Mouse (Mus musculus) hindlimb bud, embryonic 11.5 days (tissue): ENCODE measurements around the gene Mrpl51.
A peak's percentile ranks its signal among the peaks of the same experiment; 100 is the strongest.

Experiments used
- DNase-seq: peaks from one replicate; pipeline ENCODE4 v3.0.0-alpha.2; 2012; ENCODE audit warnings: low read depth, low spot score; ENCODE audit errors: extremely low spot score

Mrpl51 gene

GRCm38 (mm10) chr6:125190816-125191215 is 785 bp upstream of the Mrpl51 start:
- peak; percentile 10 for DNase-seq

GRCm38 (mm10) chr6:125192016-125192714 is 564 bp downstream of the Mrpl51 start:
- DNase-seq, result peak; percentile 56

GRCm38 (mm10) chr6:125192841-125193240 is 1.2 kb downstream of the Mrpl51 start:
- no peak for DNase-seq

- DNase-seq, result no peak
These were observed 1.8 kb downstream of the Mrpl51 start for GRCm38 (mm10) chr6:125193390-125193789.

GRCm38 (mm10) chr6:125195541-125196075 is 4.0 kb downstream of the Mrpl51 start:
- DNase-seq, result no peak

- no peak for DNase-seq
These were observed 4.7 kb downstream of the Mrpl51 start for GRCm38 (mm10) chr6:125196301-125196700.

GRCm38 (mm10) chr6:125197166-125197565 is 5.6 kb downstream of the Mrpl51 start:
- DNase-seq, result no peak

- no peak for DNase-seq
These were observed 18.8 kb downstream of the Mrpl51 start for GRCm38 (mm10) chr6:125210436-125210835.

GRCm38 (mm10) chr6:125212621-125213020 is 21.0 kb downstream of the Mrpl51 start:
- no peak for DNase-seq

GRCm38 (mm10) chr6:125213129-125213528 is 21.5 kb downstream of the Mrpl51 start:
- no peak for DNase-seq

- no peak for DNase-seq
These were observed 22.1 kb downstream of the Mrpl51 start for GRCm38 (mm10) chr6:125213715-125214114.

GRCm38 (mm10) chr6:125215148-125215954 is 23.8 kb downstream of the Mrpl51 start, which contains the start of gene Vamp1:
Gene Vamp1, plus strand, starts transcription at chr6:125215551.
- DNase-seq, result peak; percentile 93

GRCm38 (mm10) chr6:125216898-125217297 is 25.3 kb downstream of the Mrpl51 start:
- no peak for DNase-seq

GRCm38 (mm10) chr6:125217899-125218298 is 26.3 kb downstream of the Mrpl51 start:
- no peak for DNase-seq

GRCm38 (mm10) chr6:125218963-125219362 is 27.4 kb downstream of the Mrpl51 start:
- peak; percentile 44 for DNase-seq

- DNase-seq, result no peak
These were observed 29.6 kb downstream of the Mrpl51 start for GRCm38 (mm10) chr6:125221115-125221745.

GRCm38 (mm10) chr6:125222146-125222545 is 30.5 kb downstream of the Mrpl51 start:
- no peak for DNase-seq

GRCm38 (mm10) chr6:125222577-125222976 is 31.0 kb downstream of the Mrpl51 start:
- no peak for DNase-seq

- no peak for DNase-seq
These were observed 34.0 kb downstream of the Mrpl51 start for GRCm38 (mm10) chr6:125225518-125226115.

- no peak for DNase-seq
These were observed 39.0 kb downstream of the Mrpl51 start for GRCm38 (mm10) chr6:125230571-125230970.
